Mouse (Mus musculus) embryonic facial prominence, embryonic 10.5 days (tissue): ENCODE data around the gene Tmem88. TPM values are rescaled to one million over a fixed set of nuclear protein-coding genes. Genes with fewer than 3 reads are reported as not detected.
A peak's percentile ranks its signal among the peaks of the same experiment; 100 is the strongest.

ENCODE experiments used
- DNase-seq: peaks from one replicate; pipeline ENCODE4 v3.0.0-alpha.2; 2017; ENCODE audit warnings: low spot score
- H3K27ac ChIP-seq: fragments of 300-500 bp; sonication (generic); replicated peaks from 2 replicates; pipeline ENCODE4 v1.5.1; 2016; ENCODE audit warnings: mild to moderate bottlenecking
- H3K27me3 ChIP-seq: fragments of 300-500 bp; sonication (generic); replicated peaks from 2 replicates; pipeline ENCODE4 v1.6.1; 2016; ENCODE audit warnings: low read depth, mild to moderate bottlenecking; ENCODE audit not compliant: poor library complexity, severe bottlenecking
- H3K36me3 ChIP-seq: fragments of 300-500 bp; sonication (generic); replicated peaks from 2 replicates; pipeline ENCODE4 v1.6.1; 2016; ENCODE audit warnings: mild to moderate bottlenecking, moderate library complexity
- H3K4me1 ChIP-seq: fragments of 300-500 bp; sonication (generic); 2 replicates; pipeline ENCODE4 v1.6.1; 2016
- H3K4me3 ChIP-seq: fragments of 300-500 bp; sonication (generic); 2 replicates; pipeline ENCODE4 v1.5.1; 2016; ENCODE audit warnings: mild to moderate bottlenecking, moderate library complexity
- H3K9me3 ChIP-seq: fragments of 300-500 bp; sonication (generic); 2 replicates; pipeline ENCODE4 v1.6.1; 2016; ENCODE audit warnings: mild to moderate bottlenecking
- WGBS: fragments of 180-500 bp; shearing (Covaris S2); methylation state at CpG from one replicate; pipeline ENCODE4 v1.1.7; 2016; 5-methylcytosine and 5-hydroxymethylcytosine counted together
- polyA plus RNA-seq: library from polyadenylated mRNA; unstranded; fragments of >200 nt; fragmentation: Nextera tagmentation; extraction: Ambion mirVana; gene quantifications from 2 replicates; pipeline ENCODE4 v1.2.1, GENCODE M21; 2016

Gene Tmem88
- polyA plus RNA-seq: 19.8 and 23.1 TPM in 2 replicates

- 3% methylated on average over 16 of the region's 16 CpGs for WGBS
- Histone ChIP-seq H3K36me3 (peaks cover 42% of the 10 kb centered on the region), H3K27ac (peak within 1 kb of the TSS; percentile 93), H3K4me1 (peaks cover 62% of the 10 kb centered on the region), H3K27me3 (peaks cover 18% of the 10 kb centered on the region), H3K9me3 (no peaks in the 10 kb centered on the region), H3K4me3 (peak within 1 kb of the TSS; percentile 71)
- peak; percentile 77 for DNase-seq
Observed at GRCm38 (mm10) chr11:69398059-69398458, at the start of gene Tmem88. Gene Tmem88 (minus strand): TSS chr11:69398234.

GRCm38 (mm10) chr11:69447299-69447698, 49.3 kb upstream of the Tmem88 start:
- Histone ChIP-seq H3K4me3 (no peak overlapping the region), H3K27me3 (no peaks in the 10 kb centered on the region), H3K4me1 (peaks cover 12% of the 10 kb centered on the region), H3K36me3 (no peaks in the 10 kb centered on the region), H3K9me3 (no peaks in the 10 kb centered on the region), H3K27ac (no peak overlapping the region)
- 86% methylated on average over 7 of the region's 7 CpGs for WGBS
- DNase-seq: no peak

- Histone ChIP-seq H3K27ac (no peak overlapping the region), H3K4me3 (no peak overlapping the region), H3K9me3 (no peaks in the 10 kb centered on the region), H3K27me3 (no peaks in the 10 kb centered on the region), H3K36me3 (no peaks in the 10 kb centered on the region), H3K4me1 (peaks cover 7% of the 10 kb centered on the region)
- peak; percentile 19 for DNase-seq
- 38% methylated on average over 5 of the region's 5 CpGs for WGBS
Observed at GRCm38 (mm10) chr11:69443328-69443727, 45.3 kb upstream of the Tmem88 start.

- 44% methylated on average over 3 of the region's 3 CpGs for WGBS
- H3K36me3 ChIP-seq: no peaks in the 10 kb centered on the region
- H3K27ac ChIP-seq: no peak overlapping the region
- no peak overlapping the region for H3K4me3 ChIP-seq
- H3K27me3 ChIP-seq: no peaks in the 10 kb centered on the region
- no peaks in the 10 kb centered on the region for H3K9me3 ChIP-seq
- DNase-seq: no peak
- peaks cover 11% of the 10 kb centered on the region; the same call in 1 of the 2 replicates for H3K4me1 ChIP-seq
Observed at GRCm38 (mm10) chr11:69437291-69437690, 39.3 kb upstream of the Tmem88 start.

- H3K27me3 ChIP-seq: no peaks in the 10 kb centered on the region; the same call in 1 of the 2 replicates
- 68% methylated on average over 6 of the region's 6 CpGs for WGBS
- no peaks in the 10 kb centered on the region for H3K9me3 ChIP-seq
- H3K4me3 ChIP-seq: no peak overlapping the region
- peaks cover 24% of the 10 kb centered on the region for H3K4me1 ChIP-seq
- DNase-seq: no peak
- H3K27ac ChIP-seq: no peak overlapping the region
- H3K36me3 ChIP-seq: no peaks in the 10 kb centered on the region
Observed at GRCm38 (mm10) chr11:69433189-69433588, 35.2 kb upstream of the Tmem88 start.

GRCm38 (mm10) chr11:69432640-69432982, 34.6 kb upstream of the Tmem88 start:
- Histone ChIP-seq H3K9me3 (no peaks in the 10 kb centered on the region), H3K27ac (no peak overlapping the region), H3K4me3 (no peak overlapping the region), H3K4me1 (peaks cover 24% of the 10 kb centered on the region), H3K27me3 (no peaks in the 10 kb centered on the region; the same call in 1 of the 2 replicates), H3K36me3 (no peaks in the 10 kb centered on the region)
- WGBS: 76% methylated on average over 11 of the region's 11 CpGs
- no peak for DNase-seq

- WGBS: 37% methylated on average over 11 of the region's 11 CpGs
- DNase-seq: peak; percentile 79
- Histone ChIP-seq H3K27ac (no peak overlapping the region), H3K4me3 (no peak overlapping the region), H3K9me3 (no peaks in the 10 kb centered on the region), H3K27me3 (no peaks in the 10 kb centered on the region; the same call in 1 of the 2 replicates), H3K4me1 (peaks cover 24% of the 10 kb centered on the region), H3K36me3 (no peaks in the 10 kb centered on the region)
Observed at GRCm38 (mm10) chr11:69431829-69432639, 34.0 kb upstream of the Tmem88 start.

- Histone ChIP-seq H3K4me3 (no peak overlapping the region), H3K27me3 (peaks cover under 1% of the 10 kb centered on the region; the same call in 1 of the 2 replicates), H3K36me3 (no peaks in the 10 kb centered on the region), H3K27ac (no peak overlapping the region), H3K4me1 (peaks cover 24% of the 10 kb centered on the region), H3K9me3 (no peaks in the 10 kb centered on the region)
- WGBS: 89% methylated on average over 15 of the region's 15 CpGs
- DNase-seq: no peak
Observed at GRCm38 (mm10) chr11:69430631-69431030, 32.6 kb upstream of the Tmem88 start.

- no peak overlapping the region for H3K4me3 ChIP-seq
- H3K9me3 ChIP-seq: no peaks in the 10 kb centered on the region
- peaks cover 7% of the 10 kb centered on the region for H3K27me3 ChIP-seq
- no peak for DNase-seq
- WGBS: 60% methylated on average over 2 of the region's 2 CpGs
- H3K4me1 ChIP-seq: peaks cover 24% of the 10 kb centered on the region
- no peak overlapping the region for H3K27ac ChIP-seq
- no peaks in the 10 kb centered on the region for H3K36me3 ChIP-seq
Observed at GRCm38 (mm10) chr11:69429313-69429712, 31.3 kb upstream of the Tmem88 start.

GRCm38 (mm10) chr11:69428751-69429150, 30.7 kb upstream of the Tmem88 start:
- Histone ChIP-seq H3K4me3 (no peak overlapping the region), H3K36me3 (no peaks in the 10 kb centered on the region), H3K4me1 (peaks cover 24% of the 10 kb centered on the region), H3K27ac (no peak overlapping the region), H3K27me3 (peaks cover 13% of the 10 kb centered on the region), H3K9me3 (no peaks in the 10 kb centered on the region)
- 24% methylated on average over 4 of the region's 4 CpGs for WGBS
- peak; percentile 58 for DNase-seq

GRCm38 (mm10) chr11:69426246-69426645, 28.2 kb upstream of the Tmem88 start:
- 89% methylated on average over 2 of the region's 2 CpGs for WGBS
- H3K27me3 ChIP-seq: peaks cover 38% of the 10 kb centered on the region
- no peak for DNase-seq
- H3K4me3 ChIP-seq: no peak overlapping the region
- no peak overlapping the region for H3K27ac ChIP-seq
- peaks cover 18% of the 10 kb centered on the region for H3K4me1 ChIP-seq
- H3K36me3 ChIP-seq: no peaks in the 10 kb centered on the region
- no peaks in the 10 kb centered on the region for H3K9me3 ChIP-seq

GRCm38 (mm10) chr11:69423885-69424284, 25.9 kb upstream of the Tmem88 start:
- 74% methylated on average over 6 of the region's 6 CpGs for WGBS
- no peak overlapping the region for H3K4me3 ChIP-seq
- no peak overlapping the region for H3K27ac ChIP-seq
- peaks cover 34% of the 10 kb centered on the region for H3K4me1 ChIP-seq
- no peaks in the 10 kb centered on the region for H3K9me3 ChIP-seq
- DNase-seq: no peak
- peaks cover 47% of the 10 kb centered on the region for H3K27me3 ChIP-seq
- H3K36me3 ChIP-seq: no peaks in the 10 kb centered on the region

GRCm38 (mm10) chr11:69422842-69423241, 24.8 kb upstream of the Tmem88 start:
- Histone ChIP-seq H3K27me3 (peaks cover 47% of the 10 kb centered on the region), H3K36me3 (no peaks in the 10 kb centered on the region), H3K27ac (no peak overlapping the region), H3K4me3 (no peak overlapping the region), H3K9me3 (no peaks in the 10 kb centered on the region), H3K4me1 (peaks cover 40% of the 10 kb centered on the region)
- WGBS: 84% methylated on average over 10 of the region's 10 CpGs
- DNase-seq: no peak
